Mouse (Mus musculus): ENCODE measurements around the gene Tnks2.

DNA sequence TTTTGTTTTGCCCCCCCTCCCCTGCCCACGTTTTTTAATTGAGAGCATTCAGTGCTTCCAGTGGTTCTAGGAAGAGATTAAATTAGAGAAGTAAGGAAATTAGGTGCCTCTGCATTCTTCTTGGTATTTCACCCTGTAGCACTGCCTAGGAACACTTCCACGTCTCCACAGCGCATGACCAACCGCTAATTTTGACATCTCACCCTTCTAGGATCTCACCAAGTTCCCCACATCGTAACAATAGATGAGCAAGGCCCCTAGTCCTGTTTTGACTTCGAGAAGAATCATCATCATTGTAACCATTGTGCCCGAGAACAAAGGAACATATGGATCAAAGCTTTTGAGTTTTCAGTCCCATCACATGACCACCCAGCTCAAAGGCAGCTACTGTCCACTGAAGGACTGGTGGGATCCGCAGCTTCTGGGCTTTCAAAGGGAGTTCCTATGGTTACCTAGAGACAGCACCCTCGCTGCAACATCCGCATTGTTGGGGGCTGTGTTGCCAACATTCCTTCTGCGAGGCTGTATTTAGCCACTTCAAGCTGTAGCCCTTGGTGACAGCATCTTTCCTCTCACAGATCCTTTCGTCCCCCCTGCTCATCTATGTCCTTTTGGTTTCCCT is 76.5 kb downstream of the Tnks2 start:
- TF ChIP-seq CTCF (IDR thresholded peaks at IDR 0.05; ENCODE audit: control insufficient read depth, insufficient read depth, insufficient replicate concordance, low read depth, low read length) (no peak), POLR2A (IDR thresholded peaks at IDR 0.05; ENCODE audit: control insufficient read depth, low read depth, low read length) (no peak)

All from testis, adult 2 months (tissue).